Mouse (Mus musculus) WW6 (cell line): ENCODE results near the gene Atp8b5.

Experiments
- DNase-seq: peaks from one replicate; pipeline ENCODE4 v3.0.0-alpha.2; 2013; ENCODE audit warnings: low read depth, low spot score

The Atp8b5 gene

GRCm38 (mm10) chr4:43414761-43415160, 147.8 kb downstream of the Atp8b5 start:
- no peak for DNase-seq

GRCm38 (mm10) chr4:43415221-43416070, 148.5 kb downstream of the Atp8b5 start:
- no peak for DNase-seq

GRCm38 (mm10) chr4:43416071-43416490, 149.1 kb downstream of the Atp8b5 start:
- DNase-seq, result no peak

- DNase-seq, result no peak
These were observed 150.5 kb downstream of the Atp8b5 start for GRCm38 (mm10) chr4:43417269-43418062.

GRCm38 (mm10) chr4:43418450-43418849, 151.5 kb downstream of the Atp8b5 start:
- DNase-seq, result no peak

GRCm38 (mm10) chr4:43418973-43419656, 152.2 kb downstream of the Atp8b5 start:
- DNase-seq, result no peak

GRCm38 (mm10) chr4:43419801-43420281, 152.9 kb downstream of the Atp8b5 start:
- no peak for DNase-seq

- DNase-seq, result no peak
These were observed 153.3 kb downstream of the Atp8b5 start for GRCm38 (mm10) chr4:43420305-43420704.

- no peak for DNase-seq
These were observed 154.8 kb downstream of the Atp8b5 start for GRCm38 (mm10) chr4:43421632-43422240.
